Mouse (Mus musculus) liver, embryonic 14.5 days (tissue): ENCODE measurements at regions not wholly inside any gene's neighbourhood (a gene's known extent, or its start where the extent isn't known, plus 50 kb on each side); places are given as distances from the start of the nearest gene placed in this dataset.

ENCODE experiments used
- CTCF ChIP-seq: IDR thresholded peaks from 2 replicates; pipeline ENCODE4 v1.5.1; 2016; ENCODE audit warnings: antibody characterized with exemption, low read depth, control low read depth
- EP300 ChIP-seq: IDR thresholded peaks from 2 replicates; pipeline ENCODE4 v1.6.1; 2016; ENCODE audit warnings: antibody characterized with exemption, low read depth

DNA sequence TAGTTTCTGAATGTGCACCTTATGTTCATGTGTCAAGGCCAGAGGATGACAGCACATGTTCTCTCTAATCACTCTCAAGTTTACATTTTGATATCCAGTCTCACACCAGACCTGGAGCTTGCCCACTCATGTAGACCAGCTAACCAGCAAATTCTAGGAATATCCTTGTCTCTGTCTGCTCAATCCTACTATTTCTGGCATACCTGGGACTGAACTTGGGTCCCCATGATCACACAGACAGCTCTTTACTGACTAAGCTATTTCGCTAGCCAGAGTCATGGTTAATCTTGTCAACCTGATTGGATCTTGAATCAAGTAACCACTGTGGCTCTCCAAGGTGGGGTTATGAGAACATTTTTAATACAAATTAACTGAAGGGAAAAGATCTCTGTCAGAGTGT is 625.9 kb upstream of the Klf6 start:
- TF ChIP-seq EP300 (no peak), CTCF (no peak)
